Mouse (Mus musculus): ENCODE measurements around the gene Trim7. TPM values are rescaled to one million over a fixed set of nuclear protein-coding genes. Genes with fewer than 3 reads are reported as not detected.
A peak's percentile ranks its signal among the peaks of the same experiment; 100 is the strongest.
"Not testable (repeated sequence)": the region's sequence is repeated elsewhere in the genome, so short reads cannot be mapped to it uniquely, and the experiment has no call there.

Trim7 gene
- polyA plus RNA-seq, 1 experiment = 12.6 TPM

DNA sequence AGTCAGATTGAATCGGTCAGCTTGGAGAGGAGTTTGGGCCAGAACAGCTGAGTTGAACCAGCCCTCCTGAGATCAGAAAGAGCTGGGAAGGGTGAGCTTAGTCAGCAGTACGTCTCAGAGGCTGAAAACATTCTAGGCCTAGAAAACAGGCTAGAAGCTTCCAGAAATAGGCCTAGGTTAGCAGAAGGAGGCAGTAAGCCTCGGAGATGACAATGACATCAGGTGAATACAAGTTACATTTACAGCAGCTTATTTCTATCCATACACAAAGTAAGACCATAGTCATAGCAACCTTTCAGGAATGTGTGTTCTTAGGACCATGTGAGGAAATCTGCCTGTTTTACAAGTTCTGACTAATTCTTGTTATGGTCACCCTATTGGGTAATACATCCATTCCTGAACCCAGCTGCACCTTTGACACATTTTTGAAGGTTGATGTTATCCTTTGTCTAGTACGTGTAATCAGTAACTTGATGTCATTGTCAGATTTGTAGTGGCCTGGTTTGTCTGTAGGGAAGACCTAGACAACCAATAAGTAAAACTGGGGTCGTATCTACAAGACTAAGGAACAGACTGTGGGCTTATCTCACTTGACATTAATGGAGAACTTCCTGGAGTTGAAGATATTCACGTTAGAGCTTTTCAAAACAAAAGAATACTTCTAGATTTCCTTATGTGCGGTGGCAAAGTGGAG lies 6.2 kb upstream of the Trim7 start:
- H3K36me3 ChIP-seq (ENCODE audit: control insufficient read depth, insufficient read depth, low read length) = no peaks in the 10 kb centered on the region
- no peak overlapping the region for H3K4me3 ChIP-seq (ENCODE audit: low read depth, low read length)
- 75% methylated on average over 7 of the region's 7 CpGs for WGBS
- H3K4me1 ChIP-seq (ENCODE audit: control insufficient read depth, insufficient read depth, insufficient read length, low read length) = peaks cover 17% of the 10 kb centered on the region
- H3K27me3 ChIP-seq (ENCODE audit: control insufficient read depth, insufficient read depth, low read length) = no peaks in the 10 kb centered on the region
- TF ChIP-seq POLR2A (IDR thresholded peaks at IDR 0.05; ENCODE audit: low read depth, low read length) = no peak
- no peak for TF ChIP-seq CTCF (IDR thresholded peaks at IDR 0.05; ENCODE audit: extremely low read depth, insufficient read length, insufficient replicate concordance, low read depth, low read length)
- H3K27ac ChIP-seq (ENCODE audit: insufficient read depth, low read depth, low read length) = no peak overlapping the region

- H3K4me3 ChIP-seq (ENCODE audit: low read depth, low read length) = no peak overlapping the region
- H3K27me3 ChIP-seq (ENCODE audit: control insufficient read depth, insufficient read depth, low read length) = no peaks in the 10 kb centered on the region
- TF ChIP-seq POLR2A (IDR thresholded peaks at IDR 0.05; ENCODE audit: low read depth, low read length) (no peak), CTCF (IDR thresholded peaks at IDR 0.05; ENCODE audit: extremely low read depth, insufficient read length, insufficient replicate concordance, low read depth, low read length) (no peak)
- no peaks in the 10 kb centered on the region for H3K36me3 ChIP-seq (ENCODE audit: control insufficient read depth, insufficient read depth, low read length)
- H3K27ac ChIP-seq (ENCODE audit: insufficient read depth, low read depth, low read length) = no peak overlapping the region
- H3K4me1 ChIP-seq (ENCODE audit: control insufficient read depth, insufficient read depth, insufficient read length, low read length) = peaks cover 17% of the 10 kb centered on the region
Measured at GRCm38 (mm10) chr11:48820308-48820674, 5.6 kb upstream of the Trim7 start.

- WGBS = 87% methylated on average over 14 of the region's 14 CpGs
- not testable (repeated sequence) for H3K36me3 ChIP-seq (ENCODE audit: control insufficient read depth, insufficient read depth, low read length); H3K27ac ChIP-seq (ENCODE audit: insufficient read depth, low read depth, low read length); H3K27me3 ChIP-seq (ENCODE audit: control insufficient read depth, insufficient read depth, low read length); H3K4me3 ChIP-seq (ENCODE audit: low read depth, low read length); H3K4me1 ChIP-seq (ENCODE audit: control insufficient read depth, insufficient read depth, insufficient read length, low read length)
Measured at GRCm38 (mm10) chr11:48821299-48821698, 4.6 kb upstream of the Trim7 start.

- no peak for TF ChIP-seq CTCF (IDR thresholded peaks at IDR 0.05; ENCODE audit: extremely low read depth, insufficient read length, insufficient replicate concordance, low read depth, low read length)
- no peak for TF ChIP-seq POLR2A (IDR thresholded peaks at IDR 0.05; ENCODE audit: low read depth, low read length)
- H3K36me3 ChIP-seq (ENCODE audit: control insufficient read depth, insufficient read depth, low read length) = no peaks in the 10 kb centered on the region
- H3K4me1 ChIP-seq (ENCODE audit: control insufficient read depth, insufficient read depth, insufficient read length, low read length) = peaks cover 7% of the 10 kb centered on the region; the same call in 1 of the 2 replicates
- H3K27ac ChIP-seq (ENCODE audit: insufficient read depth, low read depth, low read length) = no peak overlapping the region
- H3K27me3 ChIP-seq (ENCODE audit: control insufficient read depth, insufficient read depth, low read length) = no peaks in the 10 kb centered on the region
- no peak overlapping the region for H3K4me3 ChIP-seq (ENCODE audit: low read depth, low read length)
- WGBS = 52% methylated on average over 14 of the region's 14 CpGs
Measured at GRCm38 (mm10) chr11:48822768-48823512, 3.0 kb upstream of the Trim7 start.

DNA sequence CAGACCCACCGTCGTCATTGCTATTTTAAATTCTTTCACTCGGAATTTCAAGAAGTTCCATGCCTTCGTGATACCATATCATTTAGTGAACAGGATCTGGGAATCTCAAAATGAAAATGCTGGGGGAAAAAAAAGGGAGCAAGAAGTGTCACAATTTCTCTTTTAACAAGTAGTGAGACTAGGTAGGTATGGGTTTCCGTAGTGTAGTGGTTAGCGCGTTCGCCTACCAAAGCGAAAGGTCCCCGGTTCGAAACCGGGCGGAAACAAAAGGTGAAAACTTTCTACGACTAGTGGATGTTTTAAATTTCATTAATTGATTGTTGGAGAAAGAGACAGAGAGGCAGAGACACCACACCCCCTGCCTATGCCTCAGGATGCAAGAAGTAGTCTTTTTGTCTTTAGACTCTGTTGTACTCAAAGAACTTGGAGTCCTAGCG lies 2.4 kb upstream of the Trim7 start:
- Histone ChIP-seq H3K36me3 (ENCODE audit: control insufficient read depth, insufficient read depth, low read length) (no peaks in the 10 kb centered on the region), H3K27ac (ENCODE audit: insufficient read depth, low read depth, low read length) (no peak overlapping the region), H3K27me3 (ENCODE audit: control insufficient read depth, insufficient read depth, low read length) (no peaks in the 10 kb centered on the region), H3K4me3 (ENCODE audit: low read depth, low read length) (peak overlapping the region; percentile 52), H3K4me1 (ENCODE audit: control insufficient read depth, insufficient read depth, insufficient read length, low read length) (peaks cover 7% of the 10 kb centered on the region; the same call in 1 of the 2 replicates)
- TF ChIP-seq CTCF (IDR thresholded peaks at IDR 0.05; ENCODE audit: extremely low read depth, insufficient read length, insufficient replicate concordance, low read depth, low read length) = no peak
- WGBS = 2% methylated on average over 15 of the region's 15 CpGs

DNA sequence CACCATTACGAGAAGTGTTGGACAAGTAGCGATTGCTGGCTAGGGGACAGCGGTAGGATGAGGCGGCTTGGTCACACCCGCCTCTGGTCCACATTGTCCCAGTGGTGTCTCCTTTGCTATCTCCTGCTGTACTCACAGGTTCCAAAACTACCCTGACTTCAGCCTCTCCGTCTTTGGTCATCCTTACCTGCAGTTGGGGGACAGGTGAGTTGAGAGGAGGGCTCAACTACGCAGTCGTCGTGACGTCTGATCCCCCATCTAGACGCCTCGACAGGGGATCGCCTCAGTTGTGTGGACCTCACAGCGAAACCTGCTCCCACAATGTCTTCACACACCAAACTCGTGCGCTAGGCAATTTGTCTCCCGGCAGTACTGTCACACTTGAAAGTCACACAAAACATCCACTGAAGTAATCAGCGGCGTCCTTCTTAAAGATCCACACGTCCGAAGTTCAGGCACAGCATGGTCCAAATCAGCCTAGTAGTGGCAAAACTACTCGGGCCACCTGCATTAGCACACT lies 1.6 kb upstream of the Trim7 start:
- no peak overlapping the region for H3K27ac ChIP-seq (ENCODE audit: insufficient read depth, low read depth, low read length)
- no peak for TF ChIP-seq CTCF (IDR thresholded peaks at IDR 0.05; ENCODE audit: extremely low read depth, insufficient read length, insufficient replicate concordance, low read depth, low read length)
- no peak for TF ChIP-seq POLR2A (IDR thresholded peaks at IDR 0.05; ENCODE audit: low read depth, low read length)
- peaks cover 7% of the 10 kb centered on the region; the same call in 1 of the 2 replicates for H3K4me1 ChIP-seq (ENCODE audit: control insufficient read depth, insufficient read depth, insufficient read length, low read length)
- H3K4me3 ChIP-seq (ENCODE audit: low read depth, low read length) = peak overlapping the region; percentile 52
- no peaks in the 10 kb centered on the region for H3K36me3 ChIP-seq (ENCODE audit: control insufficient read depth, insufficient read depth, low read length)
- 25% methylated on average over 22 of the region's 22 CpGs for WGBS
- H3K27me3 ChIP-seq (ENCODE audit: control insufficient read depth, insufficient read depth, low read length) = no peaks in the 10 kb centered on the region

GRCm38 (mm10) chr11:48826752-48827096 lies 784 bp downstream of the Trim7 start:
- WGBS = under 1% methylated on average over 6 of the region's 6 CpGs
- no peaks in the 10 kb centered on the region for H3K27me3 ChIP-seq (ENCODE audit: control insufficient read depth, insufficient read depth, low read length)
- H3K27ac ChIP-seq (ENCODE audit: insufficient read depth, low read depth, low read length) = no peak overlapping the region

More at GRCm38 (mm10) chr11:48826752-48827096, 784 bp downstream of the Trim7 start:
- Histone ChIP-seq H3K4me1 (ENCODE audit: control insufficient read depth, insufficient read depth, insufficient read length, low read length) (peaks cover 7% of the 10 kb centered on the region; the same call in 1 of the 2 replicates), H3K36me3 (ENCODE audit: control insufficient read depth, insufficient read depth, low read length) (no peaks in the 10 kb centered on the region), H3K4me3 (ENCODE audit: low read depth, low read length) (peak overlapping the region; percentile 54)
- TF ChIP-seq POLR2A (IDR thresholded peaks at IDR 0.05; ENCODE audit: low read depth, low read length) = no peak
- TF ChIP-seq CTCF (IDR thresholded peaks at IDR 0.05; ENCODE audit: extremely low read depth, insufficient read length, insufficient replicate concordance, low read depth, low read length) = no peak

Measured in small intestine, adult 2 months (tissue).